Mouse (Mus musculus) ES-Bruce4 (cell line): ENCODE measurements at regions not wholly inside any gene's neighbourhood (a gene's known extent, or its start where the extent isn't known, plus 50 kb on each side); places are given as distances from the start of the nearest gene placed in this dataset.

Source experiments
- H3K27ac ChIP-seq: 2 replicates; pipeline ENCODE4 v1.5.1; 2012; ENCODE audit warnings: low read length, inconsistent platforms; ENCODE audit not compliant: insufficient read depth
- H3K27me3 ChIP-seq: 2 replicates; pipeline ENCODE4 v1.6.1; 2012; ENCODE audit warnings: mild to moderate bottlenecking, low read length, inconsistent platforms; ENCODE audit not compliant: control insufficient read depth, poor library complexity, insufficient read depth, severe bottlenecking
- H3K36me3 ChIP-seq: 2 replicates; pipeline ENCODE4 v1.6.1; 2012; ENCODE audit warnings: inconsistent platforms, mild to moderate bottlenecking, low read length, moderate library complexity; ENCODE audit not compliant: control insufficient read depth, poor library complexity, insufficient read depth, severe bottlenecking
- H3K4me1 ChIP-seq: one replicate; pipeline ENCODE4 v1.8.1; 2011; ENCODE audit warnings: low read length; ENCODE audit not compliant: control insufficient read depth, insufficient read depth
- H3K4me3 ChIP-seq: 2 replicates; pipeline ENCODE4 v1.5.1; 2011; ENCODE audit warnings: low read depth, mild to moderate bottlenecking, low read length
- H3K9ac ChIP-seq: 2 replicates; pipeline ENCODE4 v1.6.1; 2012; ENCODE audit warnings: low read depth, mild to moderate bottlenecking, inconsistent platforms; ENCODE audit not compliant: poor library complexity, severe bottlenecking
- H3K9me3 ChIP-seq: replicated peaks from 2 replicates; pipeline ENCODE4 v1.6.1; 2012; ENCODE audit warnings: mild to moderate bottlenecking, low read length, inconsistent platforms; ENCODE audit not compliant: control insufficient read depth, poor library complexity, insufficient read depth, severe bottlenecking
- CTCF ChIP-seq: IDR thresholded peaks from one replicate; pipeline ENCODE4 v1.8.1; 2011; ENCODE audit warnings: low read depth, low read length
- EP300 ChIP-seq: IDR thresholded peaks from 2 replicates; pipeline ENCODE4 v1.6.1; 2011; ENCODE audit warnings: low read depth, low read length; ENCODE audit not compliant: insufficient read depth
- POLR2A ChIP-seq: IDR thresholded peaks from one replicate; pipeline ENCODE4 v1.8.1; 2011; ENCODE audit warnings: low read length; ENCODE audit not compliant: insufficient read depth

GRCm38 (mm10) chr14:61698358-61699055 is 91.2 kb downstream of the Kcnrg start:
- H3K27ac ChIP-seq = no peak overlapping the region
- TF ChIP-seq CTCF (no peak), POLR2A (no peak), EP300 (no peak)

DNA sequence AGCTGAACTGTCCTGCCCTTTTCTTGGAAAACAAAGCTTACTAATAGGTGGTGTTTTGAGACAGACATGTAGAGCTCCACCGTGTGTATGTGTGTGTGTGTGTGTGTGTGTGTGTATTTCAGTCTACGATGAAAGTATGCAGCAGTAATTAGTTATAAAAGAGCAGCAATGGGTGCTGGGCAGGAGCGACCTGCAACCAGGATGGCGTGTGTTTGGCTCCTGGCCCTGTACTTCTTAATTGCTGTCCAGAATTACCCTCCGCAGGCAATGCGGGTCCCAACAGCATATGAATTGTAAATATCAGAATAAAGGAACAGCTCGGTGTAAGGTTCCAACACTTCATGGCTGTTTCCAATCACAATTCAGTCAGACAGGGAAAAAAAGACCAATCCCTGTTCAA is 92.4 kb downstream of the Kcnrg start:
- H3K27me3 ChIP-seq = no peaks in the 10 kb centered on the region
- H3K27ac ChIP-seq = no peak overlapping the region
- H3K4me1 ChIP-seq = no peaks in the 10 kb centered on the region
- H3K9ac ChIP-seq = no peak overlapping the region
- H3K9me3 ChIP-seq = no peaks in the 10 kb centered on the region
- TF ChIP-seq POLR2A = no peak
- no peak overlapping the region for H3K4me3 ChIP-seq
- H3K36me3 ChIP-seq = no peaks in the 10 kb centered on the region

More at GRCm38 (mm10) chr14:61698358-61699055, 91.2 kb downstream of the Kcnrg start:
- Histone ChIP-seq H3K9me3 (no peaks in the 10 kb centered on the region), H3K4me1 (no peaks in the 10 kb centered on the region), H3K36me3 (no peaks in the 10 kb centered on the region), H3K27me3 (no peaks in the 10 kb centered on the region), H3K9ac (no peak overlapping the region), H3K4me3 (no peak overlapping the region)

- H3K4me3 ChIP-seq = no peak overlapping the region
- H3K27me3 ChIP-seq = no peaks in the 10 kb centered on the region
- no peak for TF ChIP-seq CTCF
- no peak for TF ChIP-seq POLR2A
- no peak for TF ChIP-seq EP300
- H3K4me1 ChIP-seq = no peaks in the 10 kb centered on the region
- no peak overlapping the region for H3K27ac ChIP-seq
- no peaks in the 10 kb centered on the region for H3K36me3 ChIP-seq
- H3K9ac ChIP-seq = no peak overlapping the region
- H3K9me3 ChIP-seq = no peaks in the 10 kb centered on the region
Measured at GRCm38 (mm10) chr14:61701131-61701530, 93.9 kb downstream of the Kcnrg start.

DNA sequence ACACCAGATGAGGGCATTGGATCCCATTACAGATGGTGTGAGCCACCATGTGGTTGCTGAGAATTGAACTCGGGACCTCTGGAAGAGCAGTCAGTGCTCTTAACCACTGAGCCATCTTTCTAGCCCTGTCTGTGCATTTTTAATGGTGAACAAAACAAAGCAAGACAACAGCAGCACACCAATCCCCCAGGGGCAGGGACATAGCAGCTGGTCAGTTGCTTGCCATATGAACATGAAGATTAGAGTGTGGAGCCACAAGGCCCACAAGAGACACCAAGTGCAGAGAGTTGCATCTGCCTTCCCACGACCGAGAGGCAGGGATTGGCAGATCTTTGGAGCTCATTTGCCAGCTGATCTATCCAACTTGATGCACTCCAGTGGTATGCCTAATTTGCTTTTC is 96.7 kb downstream of the Kcnrg start:
- Histone ChIP-seq H3K9me3 (no peaks in the 10 kb centered on the region), H3K27ac (no peak overlapping the region), H3K4me1 (no peaks in the 10 kb centered on the region), H3K36me3 (no peaks in the 10 kb centered on the region), H3K27me3 (no peaks in the 10 kb centered on the region), H3K9ac (no peak overlapping the region), H3K4me3 (no peak overlapping the region)
- no peak for TF ChIP-seq POLR2A
- TF ChIP-seq CTCF = no peak
- no peak for TF ChIP-seq EP300

DNA sequence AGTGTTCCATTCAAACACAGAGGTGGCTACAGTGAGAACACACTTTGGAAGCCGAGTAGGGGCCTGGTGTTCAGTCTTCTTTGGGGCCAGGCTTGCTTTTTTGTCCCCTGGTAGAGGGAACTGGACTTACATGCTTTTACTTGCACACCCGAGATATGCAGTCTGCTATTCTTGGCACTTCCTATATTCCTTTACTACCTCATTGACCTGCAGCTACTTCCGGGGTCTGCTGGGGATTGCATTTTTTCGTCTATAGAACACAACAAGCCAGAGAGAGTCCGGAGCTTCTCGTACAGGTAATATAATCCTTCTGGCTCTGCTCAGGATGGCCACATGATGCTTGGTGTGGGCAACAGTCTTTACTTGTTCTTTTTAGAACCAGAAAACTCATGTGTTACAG is 99.7 kb downstream of the Kcnrg start:
- H3K36me3 ChIP-seq = no peaks in the 10 kb centered on the region
- no peaks in the 10 kb centered on the region for H3K9me3 ChIP-seq
- no peak overlapping the region for H3K9ac ChIP-seq
- H3K27ac ChIP-seq = no peak overlapping the region
- H3K4me1 ChIP-seq = peaks cover under 1% of the 10 kb centered on the region
- no peak overlapping the region for H3K4me3 ChIP-seq
- no peaks in the 10 kb centered on the region for H3K27me3 ChIP-seq
- TF ChIP-seq POLR2A (no peak), EP300 (no peak), CTCF (no peak)

DNA sequence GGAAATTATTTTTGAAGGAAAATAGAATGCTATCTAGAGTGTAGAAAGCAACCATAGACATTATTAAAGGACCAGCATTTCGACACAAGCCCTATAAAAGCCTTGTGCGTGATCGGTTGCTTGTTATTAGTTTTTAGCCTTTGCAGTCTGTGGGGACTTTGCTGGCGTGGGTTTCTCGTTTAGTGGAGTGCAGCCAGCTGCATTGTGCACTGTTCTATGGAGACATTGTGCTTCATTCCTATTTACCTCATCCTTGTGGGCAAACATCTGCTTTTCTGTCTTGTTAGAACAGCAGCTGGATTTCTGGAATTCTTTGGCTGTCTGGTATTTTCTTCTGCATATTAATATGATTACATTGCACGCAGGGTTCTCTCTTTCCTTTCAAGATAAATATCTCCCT is 101.1 kb downstream of the Kcnrg start:
- no peaks in the 10 kb centered on the region for H3K9me3 ChIP-seq
- H3K27ac ChIP-seq = no peak overlapping the region
- TF ChIP-seq POLR2A = no peak
- no peak for TF ChIP-seq CTCF
- TF ChIP-seq EP300 = no peak

More for the DNA sequence above, 101.1 kb downstream of the Kcnrg start:
- no peak overlapping the region for H3K4me3 ChIP-seq
- no peaks in the 10 kb centered on the region for H3K27me3 ChIP-seq
- no peaks in the 10 kb centered on the region for H3K36me3 ChIP-seq
- peaks cover 1% of the 10 kb centered on the region for H3K4me1 ChIP-seq
- H3K9ac ChIP-seq = no peak overlapping the region
